Mouse (Mus musculus) liver, adult 2 months (tissue): ENCODE measurements around the gene Plekhm3.

Experiments used
- CTCF ChIP-seq: fragments of 200-500 bp; IDR thresholded peaks from 2 replicates; pipeline ENCODE4 v1.5.1; 2011; ENCODE audit warnings: low read depth, low read length, control low read depth
- POLR2A ChIP-seq: fragments of 200-500 bp; IDR thresholded peaks from 2 replicates; pipeline ENCODE4 v1.6.1; 2011; ENCODE audit warnings: low read length, control low read depth; ENCODE audit not compliant: insufficient read depth; ENCODE audit errors: extremely low read depth

DNA sequence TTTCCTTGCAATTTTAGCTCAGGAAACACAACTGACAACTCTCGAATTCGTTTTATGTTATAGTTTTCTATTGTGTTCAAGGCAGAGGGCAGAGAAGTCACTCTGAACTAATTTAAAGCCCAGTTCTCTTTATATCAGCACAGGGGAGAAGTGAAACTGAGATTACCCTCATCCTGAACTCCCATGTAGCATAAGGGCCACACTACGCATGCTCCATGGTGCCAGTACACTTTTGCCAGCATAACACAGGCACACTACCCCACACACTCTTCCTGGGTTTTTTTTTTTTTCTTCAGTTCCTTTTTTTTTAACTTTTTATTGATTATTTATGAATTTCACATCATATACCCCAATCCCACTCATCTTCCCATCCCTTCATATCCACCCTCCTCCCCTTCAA, 28.1 kb downstream of the Plekhm3 start:
- no peak for TF ChIP-seq POLR2A
- TF ChIP-seq CTCF, result no peak
